Mouse (Mus musculus) large intestine, adult 2 months (tissue): ENCODE results near the gene Ccdc54. TPM values are rescaled to one million over a fixed set of nuclear protein-coding genes. Genes with fewer than 3 reads are reported as not detected.

ENCODE experiments used
- DNase-seq: peaks from one replicate; pipeline ENCODE4 v3.0.0-alpha.2; 2012; ENCODE audit warnings: low read depth, low spot score
- WGBS: fragments of 180-500 bp; shearing (Covaris S2); methylation state at CpG from one replicate; pipeline ENCODE4 v1.1.7; 2018; 5-methylcytosine and 5-hydroxymethylcytosine counted together
- polyA plus RNA-seq: library from polyadenylated mRNA; depleted of rRNA; stranded (reverse); fragments of >200 nt; gene quantifications from 2 replicates; pipeline ENCODE4 v1.2.3, GENCODE M21; 2012; rRNA removed

The Ccdc54 gene
- polyA plus RNA-seq, 1 experiment, result not detected

- 85% methylated on average over 5 of the region's 5 CpGs for WGBS
- no peak for DNase-seq
Observed at GRCm38 (mm10) chr16:50550927-50551326, 40.0 kb downstream of the Ccdc54 start.

GRCm38 (mm10) chr16:50542554-50543333 lies 48.2 kb downstream of the Ccdc54 start:
- WGBS, result 60% methylated on average over 5 of the region's 5 CpGs
- DNase-seq, result no peak

Other genes starting within 250 kb of the Ccdc54 start
- 1.6 and 2.6 TPM in 2 replicates for gene Bbx, start 158.8 kb downstream of the Ccdc54 start, polyA plus RNA-seq